Mouse (Mus musculus): ENCODE results near the gene Parp11.

- TF ChIP-seq CTCF (conservative IDR thresholded peaks at IDR 0.05; ENCODE audit: low read length) (no peak), POU5F1 (IDR thresholded peaks at IDR 0.05; ENCODE audit: borderline replicate concordance, low read length) (no peak)
Observed at GRCm38 (mm10) chr6:127454809-127455208, 8.2 kb downstream of the Parp11 start.

All from E14TG2a.4 (cell line).